Mouse (Mus musculus) Muller cell, postnatal 12 days (primary cell): ENCODE measurements around the gene Carmil2.

Experiments used
- DNase-seq: peaks from one replicate; pipeline ENCODE4 v3.0.0-alpha.2; 2015; ENCODE audit errors: inconsistent ontology term

Carmil2 gene

GRCm38 (mm10) chr8:105685796-105686308, at the start of gene Carmil2:
Carmil2 (plus strand) TSS chr8:105686274.
- peak; percentile 40 for DNase-seq

DNA sequence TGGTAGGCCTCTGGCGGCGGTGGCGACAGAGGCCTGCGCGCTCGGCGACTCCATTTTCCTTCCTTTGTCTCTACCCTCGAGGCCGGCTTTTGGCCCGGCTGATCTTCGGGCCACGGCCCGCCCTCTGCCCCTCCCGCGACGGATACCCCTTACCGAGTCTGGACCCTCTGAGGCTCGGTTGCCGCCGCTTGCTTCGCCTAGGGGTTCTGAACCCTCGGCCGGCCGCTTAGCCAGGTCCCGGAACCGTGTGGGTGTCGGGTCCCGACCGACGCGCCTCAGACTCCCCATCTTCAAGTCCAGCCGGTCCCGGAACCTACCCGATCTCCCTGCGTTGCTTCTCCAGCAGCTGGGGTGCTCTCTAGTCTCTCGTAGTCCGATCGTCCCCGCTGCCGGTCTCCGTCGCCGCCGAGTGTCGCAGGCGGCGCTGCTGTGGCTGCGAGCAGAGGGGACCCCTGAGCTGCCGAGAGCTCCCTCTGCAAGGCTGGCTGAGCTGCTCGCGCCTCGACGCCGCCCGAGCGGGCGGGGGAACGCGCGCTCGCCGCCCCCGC, 49.0 kb upstream of the Carmil2 start, which contains the start of gene Agrp:
Agrp (minus strand) TSS at position 431 of the 548 bp plus-strand sequence.
- DNase-seq: no peak

- peak; percentile 29 for DNase-seq
These were observed 48.5 kb upstream of the Carmil2 start for GRCm38 (mm10) chr8:105637601-105638041.

- DNase-seq: no peak
These were observed 47.6 kb upstream of the Carmil2 start for GRCm38 (mm10) chr8:105638510-105638909.

GRCm38 (mm10) chr8:105639835-105640234, 46.2 kb upstream of the Carmil2 start:
- peak; percentile 21 for DNase-seq

DNA sequence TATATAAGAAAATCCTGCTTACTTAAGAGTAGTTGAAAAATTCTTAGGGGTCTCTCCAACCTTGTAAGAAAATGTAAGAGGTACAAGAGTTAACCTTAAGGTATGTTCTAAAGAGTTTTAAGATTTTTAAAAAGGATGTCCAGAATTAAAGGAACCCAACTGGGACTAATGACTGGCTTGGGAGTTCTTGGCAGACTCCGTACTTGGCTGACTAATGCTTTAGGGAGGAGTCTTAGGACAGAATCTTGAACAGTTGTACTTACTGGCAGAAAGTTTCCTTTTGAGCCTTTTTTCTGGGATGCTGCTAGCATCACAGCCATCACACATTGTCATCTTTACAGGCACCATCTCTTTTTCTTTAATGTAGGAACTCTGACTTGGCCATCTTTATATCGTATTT, 45.6 kb upstream of the Carmil2 start:
- DNase-seq: peak; percentile 34

DNA sequence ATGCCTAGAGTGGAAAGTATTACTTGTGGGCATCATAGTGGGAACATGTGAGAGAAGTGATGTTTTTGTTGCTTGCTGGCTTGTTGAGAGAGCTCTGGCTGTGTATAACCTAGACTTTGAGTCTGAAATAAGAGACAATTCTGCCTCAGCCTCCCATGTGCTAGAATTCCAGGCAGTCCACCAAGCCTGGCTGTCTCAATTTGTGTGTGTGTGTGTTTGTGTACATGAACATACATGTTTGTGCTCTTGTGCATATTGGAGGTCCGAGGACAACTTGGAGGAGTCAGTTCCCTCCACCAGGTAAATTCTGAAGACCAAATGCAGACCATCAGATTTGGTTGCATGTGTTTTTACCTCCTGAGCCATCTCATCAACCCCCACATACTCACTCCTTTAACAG, 40.9 kb upstream of the Carmil2 start:
- no peak for DNase-seq

GRCm38 (mm10) chr8:105648929-105649328, 37.1 kb upstream of the Carmil2 start:
- no peak for DNase-seq

DNA sequence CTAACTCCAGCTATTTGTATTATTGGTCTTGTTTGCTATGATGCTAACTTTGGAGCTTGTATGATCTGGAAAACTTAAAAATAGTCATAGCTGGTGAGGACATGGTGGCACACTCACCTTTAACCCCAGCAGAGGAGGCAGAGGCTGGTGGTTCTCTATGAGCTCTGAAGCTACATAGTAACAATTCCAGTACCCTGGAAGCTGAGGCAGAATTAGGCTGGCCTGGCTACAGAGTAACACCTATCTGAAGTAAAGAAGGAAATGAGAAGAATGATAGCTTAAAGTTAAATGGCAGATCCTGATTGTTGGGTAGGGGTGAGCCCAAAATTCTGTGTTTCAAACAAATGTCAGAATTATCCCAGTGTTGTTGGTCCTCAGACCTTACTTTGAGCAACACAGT, 28.4 kb upstream of the Carmil2 start:
- DNase-seq: no peak

GRCm38 (mm10) chr8:105661167-105661566, 24.9 kb upstream of the Carmil2 start:
- no peak for DNase-seq

GRCm38 (mm10) chr8:105677891-105678290, 8.2 kb upstream of the Carmil2 start:
- DNase-seq: no peak

- no peak for DNase-seq
These were observed 749 bp upstream of the Carmil2 start for GRCm38 (mm10) chr8:105685325-105685724.

DNA sequence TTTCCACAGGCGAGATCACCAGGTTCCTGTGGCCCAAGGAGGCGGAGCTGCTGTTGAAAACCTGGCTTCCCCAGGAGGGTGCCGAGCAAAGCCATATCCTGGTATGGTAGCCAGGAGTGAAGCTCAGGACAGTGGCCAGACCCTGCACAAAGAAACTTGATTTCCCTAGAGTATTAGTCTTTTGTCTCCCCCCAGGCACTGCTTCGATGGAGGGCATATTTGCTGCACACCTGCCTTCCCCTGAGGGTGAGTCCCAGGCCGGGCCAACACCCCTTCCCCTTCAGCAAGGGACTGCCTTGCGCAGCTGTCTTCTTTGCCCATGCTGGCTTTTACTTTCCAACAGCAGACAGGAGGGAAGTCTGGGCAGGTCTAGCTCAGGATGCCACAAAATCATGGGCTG, 477 bp downstream of the Carmil2 start:
- DNase-seq: no peak

GRCm38 (mm10) chr8:105687512-105687911, 1.4 kb downstream of the Carmil2 start:
- DNase-seq: no peak

GRCm38 (mm10) chr8:105688242-105688752, 2.2 kb downstream of the Carmil2 start:
- no peak for DNase-seq

DNA sequence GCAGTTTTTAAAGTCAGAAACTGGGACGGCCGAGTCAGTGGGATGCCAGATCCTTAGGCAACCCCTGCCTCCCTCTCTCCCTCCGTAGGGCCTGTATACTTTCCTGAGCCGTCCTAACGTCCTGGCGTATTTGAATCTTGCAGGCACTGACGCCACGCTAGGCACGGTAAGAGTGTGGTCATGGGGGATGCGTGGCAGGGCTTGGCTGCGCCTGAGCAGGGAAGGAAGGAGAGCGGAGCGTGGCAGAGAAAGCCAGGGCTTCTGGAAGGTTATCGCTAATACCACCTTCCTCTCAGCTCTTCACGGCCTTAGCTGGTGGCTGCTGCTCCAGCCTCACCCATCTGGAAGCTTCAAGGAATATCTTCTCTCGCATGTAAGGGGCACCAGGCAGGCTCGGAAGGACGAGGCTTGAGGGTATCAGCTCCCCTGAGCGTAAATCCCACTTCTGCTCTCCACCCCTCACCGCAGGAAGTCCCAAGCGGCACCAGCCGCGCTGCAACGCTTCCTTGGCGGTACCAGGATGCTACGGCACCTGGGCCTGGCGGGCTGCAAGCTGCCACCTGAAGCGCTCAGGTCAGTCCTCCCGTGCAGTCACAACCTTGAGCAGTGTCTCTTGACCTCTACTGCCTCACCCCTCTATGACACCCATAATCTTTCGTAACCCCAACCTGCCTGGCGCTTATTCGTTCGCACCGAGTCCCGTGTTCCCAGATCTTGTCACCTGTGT, 3.3 kb downstream of the Carmil2 start:
- DNase-seq: no peak

DNA sequence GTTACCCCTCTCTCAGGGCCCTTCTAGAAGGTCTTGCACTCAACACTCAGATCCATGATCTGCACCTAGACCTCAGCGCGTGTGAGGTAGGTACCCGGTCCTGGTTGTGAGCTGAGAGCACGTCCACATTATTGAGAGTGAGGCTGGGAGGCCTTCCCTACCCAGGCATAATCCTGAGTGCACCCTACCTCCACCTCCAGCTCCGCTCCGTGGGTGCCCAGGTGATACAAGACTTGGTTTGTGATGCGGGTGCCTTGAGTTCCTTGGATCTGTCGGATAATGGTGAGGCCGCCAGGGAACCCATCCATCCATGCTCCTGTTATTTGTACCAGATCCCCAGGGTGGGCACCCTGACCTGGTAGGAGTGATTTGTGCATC, 3.9 kb downstream of the Carmil2 start:
- DNase-seq: no peak

GRCm38 (mm10) chr8:105690978-105691377, 4.9 kb downstream of the Carmil2 start:
- DNase-seq: no peak

DNA sequence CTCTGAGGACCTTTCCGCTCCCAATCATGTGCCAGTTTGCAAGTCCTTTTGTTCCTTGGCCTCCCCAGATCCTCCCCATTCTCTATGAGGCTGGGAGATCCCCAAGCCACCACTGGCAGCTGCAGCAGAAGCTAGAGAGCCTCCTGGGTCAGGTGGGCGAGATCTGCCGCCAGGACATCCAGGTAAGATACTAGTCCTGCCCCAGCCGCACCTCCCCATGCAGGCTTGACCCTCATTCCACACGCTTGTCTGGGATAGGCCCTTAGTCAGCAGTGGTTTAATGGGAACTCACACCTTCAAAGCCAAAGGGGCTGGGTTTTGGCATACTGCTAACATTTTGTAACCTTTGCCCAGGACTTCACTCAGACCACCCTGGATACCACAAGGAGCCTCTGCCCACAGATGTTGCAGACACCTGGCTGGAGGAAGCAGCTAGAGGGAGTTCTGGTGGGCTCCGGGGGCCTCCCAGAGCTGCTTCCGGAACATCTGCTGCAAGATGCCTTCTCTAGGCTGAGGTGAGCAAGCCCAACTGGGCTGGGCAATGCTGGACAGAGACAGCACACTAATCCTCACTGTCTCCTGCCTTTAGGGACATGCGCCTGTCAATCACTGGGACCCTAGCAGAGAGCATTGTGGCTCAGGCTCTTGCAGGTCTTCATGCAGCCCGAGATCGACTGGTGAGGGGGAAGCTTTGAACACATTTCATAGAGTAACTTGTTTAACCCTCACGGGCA, 6.5 kb downstream of the Carmil2 start:
- no peak for DNase-seq

DNA sequence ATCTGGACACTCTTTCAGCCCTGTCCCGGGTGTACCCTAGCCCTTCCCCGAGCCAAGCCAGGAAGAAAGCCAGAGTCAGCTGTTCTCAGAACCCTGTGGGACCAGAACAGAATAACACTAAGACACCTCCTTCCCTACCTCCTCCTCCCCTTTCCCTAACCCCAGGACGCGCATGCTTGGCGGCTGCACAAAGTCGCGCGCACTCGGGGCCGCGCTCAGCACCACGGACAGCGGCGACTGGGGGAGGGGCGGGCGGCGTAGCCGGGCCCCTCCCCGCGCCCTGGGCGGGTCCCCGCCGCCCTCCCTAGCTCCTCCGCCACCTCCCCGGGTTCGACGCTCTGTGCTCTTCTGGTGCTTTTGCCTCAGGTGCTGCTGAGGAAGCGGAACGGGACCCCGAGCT, 7.6 kb downstream of the Carmil2 start:
- DNase-seq: peak; percentile 69

DNA sequence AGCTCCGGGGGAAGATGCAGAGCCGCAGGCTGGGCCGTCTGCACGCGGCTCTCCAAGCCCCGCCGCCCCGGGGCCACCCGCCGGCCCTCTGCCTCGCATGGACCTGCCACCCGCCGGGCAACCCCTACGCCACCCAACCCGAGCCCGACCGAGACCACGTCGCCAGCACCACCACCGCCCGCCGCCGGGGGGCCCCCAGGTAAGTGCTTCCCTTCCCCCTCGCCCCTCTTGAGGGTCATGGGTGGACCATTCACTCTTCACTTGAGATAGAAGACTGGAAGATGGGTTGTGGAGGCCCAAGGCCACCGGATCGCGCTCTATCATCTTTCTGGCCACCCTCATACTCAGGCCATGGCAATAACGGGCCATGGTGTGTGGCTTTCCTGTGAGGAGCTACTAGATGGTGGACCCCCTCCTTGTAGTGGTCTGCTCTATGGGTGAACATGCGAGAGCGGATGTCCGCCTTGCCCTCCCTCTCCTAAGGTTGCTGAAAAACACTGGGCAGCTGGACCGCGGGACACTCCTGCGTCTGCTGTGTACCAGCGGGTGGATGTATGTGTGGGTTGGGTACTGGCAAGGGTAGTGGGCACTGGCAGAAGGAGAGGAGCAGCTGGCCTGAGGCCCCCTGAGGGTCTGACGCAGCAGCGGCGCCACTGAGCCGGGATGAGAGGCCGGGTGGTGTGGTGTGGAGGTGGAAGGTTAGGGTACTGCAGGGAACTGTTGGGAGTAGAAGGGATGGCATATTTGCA, 8.2 kb downstream of the Carmil2 start:
- no peak for DNase-seq
